Mouse (Mus musculus): ENCODE data around the gene Pdia2. TPM values are rescaled to one million over a fixed set of nuclear protein-coding genes. Genes with fewer than 3 reads are reported as not detected.
A peak's percentile ranks its signal among the peaks of the same experiment; 100 is the strongest.

Gene Pdia2
- 0.19 TPM in 1 of 2 replicates, not detected in the other for polyA plus RNA-seq (2015; fragmentation: Nextera tagmentation; extraction: Ambion mirVana)

GRCm38 (mm10) chr17:26198892-26199291 lies at the start of gene Pdia2:
Gene Pdia2 (minus strand): TSS chr17:26199087.
- Histone ChIP-seq H3K9me3 (no peaks in the 10 kb centered on the region), H3K9ac (replicated peaks) (no peak within 1 kb of the TSS), H3K4me1 (peaks cover 25% of the 10 kb centered on the region), H3K4me2 (replicated peaks) (no peak within 1 kb of the TSS), H3K27me3 (peaks cover 40% of the 10 kb centered on the region), H3K4me3 (no peak within 1 kb of the TSS), H3K27ac (replicated peaks) (no peak within 1 kb of the TSS), H3K36me3 (peaks cover 24% of the 10 kb centered on the region)
- ATAC-seq (replicated peaks), result no peak
- 76% methylated on average over 4 of the region's 4 CpGs for WGBS

GRCm38 (mm10) chr17:26244101-26244841 lies 45.4 kb upstream of the Pdia2 start, which contains the start of gene Fam234a:
Gene Fam234a (minus strand): TSS chr17:26244242.
- H3K9ac ChIP-seq (replicated peaks), result peak within 1 kb of the TSS; percentile 80
- H3K9me3 ChIP-seq, result no peaks in the 10 kb centered on the region
- H3K4me3 ChIP-seq, result peak within 1 kb of the TSS; percentile 64
- H3K4me1 ChIP-seq, result peaks cover 18% of the 10 kb centered on the region
- ATAC-seq (replicated peaks), result peak; percentile 96
- H3K4me2 ChIP-seq (replicated peaks), result peak within 1 kb of the TSS; percentile 78
- H3K27ac ChIP-seq (replicated peaks), result peak within 1 kb of the TSS; percentile 84
- H3K36me3 ChIP-seq, result no peaks in the 10 kb centered on the region
- WGBS, result 7% methylated on average over 33 of the region's 33 CpGs
- H3K27me3 ChIP-seq, result no peaks in the 10 kb centered on the region

- peak; percentile 88 for ATAC-seq (replicated peaks)
Observed at GRCm38 (mm10) chr17:26243471-26244100, 44.7 kb upstream of the Pdia2 start.

GRCm38 (mm10) chr17:26240990-26241389 lies 42.1 kb upstream of the Pdia2 start:
- Histone ChIP-seq H3K36me3 (no peaks in the 10 kb centered on the region), H3K4me3 (no peak overlapping the region), H3K4me2 (replicated peaks) (no peak overlapping the region), H3K4me1 (peaks cover 18% of the 10 kb centered on the region), H3K27me3 (no peaks in the 10 kb centered on the region), H3K9ac (replicated peaks) (no peak overlapping the region), H3K27ac (replicated peaks) (no peak overlapping the region), H3K9me3 (no peaks in the 10 kb centered on the region)
- ATAC-seq (replicated peaks), result no peak
- 82% methylated on average over 6 of the region's 6 CpGs for WGBS

More at GRCm38 (mm10) chr17:26243471-26244100, 44.7 kb upstream of the Pdia2 start:
- under 1% methylated on average over 32 of the region's 32 CpGs for WGBS
- H3K27me3 ChIP-seq, result no peaks in the 10 kb centered on the region
- peak overlapping the region; percentile 78 for H3K4me2 ChIP-seq (replicated peaks)
- no peaks in the 10 kb centered on the region for H3K36me3 ChIP-seq
- peak overlapping the region; percentile 80 for H3K9ac ChIP-seq (replicated peaks)
- no peaks in the 10 kb centered on the region for H3K9me3 ChIP-seq
- peak overlapping the region; percentile 64 for H3K4me3 ChIP-seq
- H3K4me1 ChIP-seq, result peaks cover 18% of the 10 kb centered on the region
- H3K27ac ChIP-seq (replicated peaks), result peak overlapping the region; percentile 84

GRCm38 (mm10) chr17:26240120-26240790 lies 41.4 kb upstream of the Pdia2 start:
- ATAC-seq (replicated peaks), result no peak
- peaks cover 20% of the 10 kb centered on the region for H3K4me1 ChIP-seq

GRCm38 (mm10) chr17:26239551-26239950 lies 40.7 kb upstream of the Pdia2 start:
- Histone ChIP-seq H3K4me3 (no peak overlapping the region), H3K27ac (replicated peaks) (no peak overlapping the region), H3K27me3 (no peaks in the 10 kb centered on the region), H3K4me2 (replicated peaks) (no peak overlapping the region), H3K4me1 (peaks cover 17% of the 10 kb centered on the region), H3K9me3 (no peaks in the 10 kb centered on the region), H3K9ac (replicated peaks) (no peak overlapping the region), H3K36me3 (no peaks in the 10 kb centered on the region)
- WGBS, result 64% methylated on average over 2 of the region's 2 CpGs
- no peak for ATAC-seq (replicated peaks)

More at GRCm38 (mm10) chr17:26240120-26240790, 41.4 kb upstream of the Pdia2 start:
- Histone ChIP-seq H3K36me3 (no peaks in the 10 kb centered on the region), H3K27me3 (no peaks in the 10 kb centered on the region), H3K4me3 (no peak overlapping the region), H3K9me3 (no peaks in the 10 kb centered on the region), H3K9ac (replicated peaks) (no peak overlapping the region), H3K27ac (replicated peaks) (no peak overlapping the region), H3K4me2 (replicated peaks) (no peak overlapping the region)
- 91% methylated on average over 6 of the region's 6 CpGs for WGBS

GRCm38 (mm10) chr17:26237667-26238066 lies 38.8 kb upstream of the Pdia2 start:
- no peaks in the 10 kb centered on the region for H3K9me3 ChIP-seq
- no peak overlapping the region for H3K9ac ChIP-seq (replicated peaks)
- no peak for ATAC-seq (replicated peaks)
- no peaks in the 10 kb centered on the region for H3K36me3 ChIP-seq
- no peak overlapping the region for H3K4me2 ChIP-seq (replicated peaks)
- no peak overlapping the region for H3K4me3 ChIP-seq
- no peak overlapping the region for H3K27ac ChIP-seq (replicated peaks)
- WGBS, result 85% methylated on average over 10 of the region's 10 CpGs
- H3K27me3 ChIP-seq, result no peaks in the 10 kb centered on the region
- 0 out of 2 replicates have a peak, but pooled peaks cover 5% of the 10 kb centered on the region for H3K4me1 ChIP-seq

- Histone ChIP-seq H3K4me2 (replicated peaks) (no peak overlapping the region), H3K9me3 (no peaks in the 10 kb centered on the region), H3K4me1 (0 out of 2 replicates have a peak, but pooled peaks cover 2% of the 10 kb centered on the region), H3K9ac (replicated peaks) (no peak overlapping the region), H3K27ac (replicated peaks) (no peak overlapping the region), H3K36me3 (no peaks in the 10 kb centered on the region), H3K27me3 (no peaks in the 10 kb centered on the region), H3K4me3 (no peak overlapping the region)
- 45% methylated on average over 13 of the region's 13 CpGs for WGBS
- ATAC-seq (replicated peaks), result no peak
Observed at GRCm38 (mm10) chr17:26235077-26235815, 36.4 kb upstream of the Pdia2 start.

GRCm38 (mm10) chr17:26234386-26234785 lies 35.5 kb upstream of the Pdia2 start:
- no peak for ATAC-seq (replicated peaks)
- H3K36me3 ChIP-seq, result no peaks in the 10 kb centered on the region

GRCm38 (mm10) chr17:26232863-26233262 lies 34.0 kb upstream of the Pdia2 start:
- no peak overlapping the region for H3K4me3 ChIP-seq
- no peaks in the 10 kb centered on the region for H3K36me3 ChIP-seq
- H3K9ac ChIP-seq (replicated peaks), result no peak overlapping the region
- 0 out of 2 replicates have a peak, but pooled peaks cover 2% of the 10 kb centered on the region for H3K4me1 ChIP-seq
- WGBS, result 74% methylated on average over 8 of the region's 8 CpGs
- no peak overlapping the region for H3K27ac ChIP-seq (replicated peaks)
- no peaks in the 10 kb centered on the region for H3K27me3 ChIP-seq
- H3K4me2 ChIP-seq (replicated peaks), result no peak overlapping the region
- no peak for ATAC-seq (replicated peaks)
- H3K9me3 ChIP-seq, result no peaks in the 10 kb centered on the region

More at GRCm38 (mm10) chr17:26234386-26234785, 35.5 kb upstream of the Pdia2 start:
- no peak overlapping the region for H3K9ac ChIP-seq (replicated peaks)
- H3K27ac ChIP-seq (replicated peaks), result no peak overlapping the region
- H3K4me2 ChIP-seq (replicated peaks), result no peak overlapping the region
- H3K27me3 ChIP-seq, result no peaks in the 10 kb centered on the region
- no peaks in the 10 kb centered on the region for H3K9me3 ChIP-seq
- H3K4me1 ChIP-seq, result 0 out of 2 replicates have a peak, but pooled peaks cover 2% of the 10 kb centered on the region
- no peak overlapping the region for H3K4me3 ChIP-seq
- 88% methylated on average over 8 of the region's 8 CpGs for WGBS

GRCm38 (mm10) chr17:26231156-26231555 lies 32.3 kb upstream of the Pdia2 start:
- H3K36me3 ChIP-seq, result no peaks in the 10 kb centered on the region
- H3K4me3 ChIP-seq, result no peak overlapping the region
- 0 out of 2 replicates have a peak, but pooled peaks cover 2% of the 10 kb centered on the region for H3K4me1 ChIP-seq
- no peaks in the 10 kb centered on the region for H3K27me3 ChIP-seq
- no peaks in the 10 kb centered on the region for H3K9me3 ChIP-seq
- no peak overlapping the region for H3K27ac ChIP-seq (replicated peaks)
- H3K9ac ChIP-seq (replicated peaks), result no peak overlapping the region
- ATAC-seq (replicated peaks), result no peak
- no peak overlapping the region for H3K4me2 ChIP-seq (replicated peaks)
- WGBS, result 91% methylated on average over 5 of the region's 5 CpGs

All from forebrain, embryonic 15.5 days (tissue).